Comparison of ENCODE assay signal across 27 mouse cellular contexts in the genomic region with DNA sequence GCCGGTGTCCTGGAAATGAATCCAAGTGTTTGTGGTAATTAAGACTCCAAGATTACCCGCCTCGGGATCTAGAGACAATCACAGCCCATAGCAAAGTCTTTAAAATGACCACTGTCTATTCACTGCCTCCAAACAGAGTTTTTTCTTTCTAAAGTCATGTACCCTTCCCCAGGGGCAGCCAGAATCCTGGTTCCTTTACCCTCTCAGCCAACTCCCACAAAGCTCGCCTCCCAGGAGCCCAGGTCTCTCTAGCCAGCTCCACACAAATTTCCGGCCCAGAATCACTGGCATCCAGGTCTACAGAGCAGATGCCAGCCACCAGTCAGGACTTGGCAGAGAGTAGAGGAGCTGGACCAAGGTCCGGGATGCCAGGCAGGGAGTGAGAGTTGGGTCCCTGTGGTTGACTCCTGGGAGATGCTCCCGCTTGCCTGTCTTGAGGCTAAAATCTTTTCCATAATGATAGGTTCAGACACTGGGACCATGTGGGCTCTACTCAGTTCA. TPM values are rescaled to one million over a fixed set of nuclear protein-coding genes. Genes with fewer than 3 reads are reported as not detected.
DNase-seq lines count a peak whose midpoint lies in the region; ATAC-seq and TF ChIP-seq lines count a peak whose summit lies in the region.
"Had no signal": no experiment of that assay in that cellular context is flagged by ENCODE, and none has a peak within 500 bp of the region (broad histone marks: within the 10 kb centered on the region; RNA-seq: fewer than 3 reads in every experiment).

No protein-coding gene starts in this region.

- WGBS in kidney, adult 2 months: 42% methylated on average over 7 of the region's 7 CpGs
- 42% methylated on average over 7 of the region's 7 CpGs for WGBS in limb, embryonic 10.5 days
- 39% methylated on average over 7 of the region's 7 CpGs for WGBS in neural tube, embryonic 15.5 days

- DNase-seq in kidney, adult 18-20 months: peak; percentile 44
- no peak for DNase-seq in kidney, postnatal 10 days
- DNase-seq in kidney, adult 2 months: peak; percentile 68
- peak; percentile 36 for DNase-seq in limb, embryonic 10.5 days (ENCODE audit: low spot score)
- no peak for DNase-seq in layer of hippocampus, adult 8-10 months (ENCODE audit: low spot score in 2 of 2)
- DNase-seq in spleen, postnatal 4 days (ENCODE audit: low spot score in 2 of 2): no peak
- DNase-seq in layer of hippocampus, postnatal 10 days (ENCODE audit: low spot score in 2 of 2): no peak
- DNase-seq: adrenal gland, postnatal 14 days; cerebellum, adult 8-10 months; gastrocnemius, postnatal 25 days; heart, adult 18-20 months; heart, postnatal 10 days; liver; lung, postnatal 4 days; thymus, adult 18-20 months; thymus, postnatal 36 days had no signal

- H3K27ac ChIP-seq in kidney, adult 2 months (ENCODE audit: insufficient read depth, low read depth, low read length): no peak overlapping the region
- H3K27ac ChIP-seq in limb, embryonic 10.5 days: no peak overlapping the region
- peak overlapping the region; percentile 81; the same call in 1 of the 2 replicates for H3K27ac ChIP-seq in neural tube, embryonic 15.5 days (replicated peaks)
- H3K27ac ChIP-seq: forebrain, embryonic 13.5 days; liver, embryonic 15.5 days; lung, embryonic 15.5 days; stomach, embryonic 15.5 days had no signal

- H3K27me3 ChIP-seq in kidney, adult 2 months (replicated peaks; ENCODE audit: control insufficient read depth, insufficient read depth, low read length): no peaks in the 10 kb centered on the region
- peaks cover 98% of the 10 kb centered on the region for H3K27me3 ChIP-seq in limb, embryonic 10.5 days (ENCODE audit: low read depth, poor library complexity, severe bottlenecking)
- peaks cover 62% of the 10 kb centered on the region for H3K27me3 ChIP-seq in neural tube, embryonic 15.5 days (replicated peaks)

- no peak for TF ChIP-seq CTCF in kidney, adult 2 months (conservative IDR thresholded peaks at IDR 0.05; ENCODE audit: insufficient read depth, insufficient read length, low read depth, low read length)

- no peak overlapping the region for H3K4me3 ChIP-seq in kidney, adult 2 months (ENCODE audit: insufficient read depth, low read depth, low read length)
- no peak overlapping the region for H3K4me3 ChIP-seq in limb, embryonic 10.5 days
- H3K4me3 ChIP-seq in neural tube, embryonic 15.5 days (replicated peaks): peak overlapping the region; percentile 43
- H3K4me3 ChIP-seq: forebrain, embryonic 13.5 days; heart, embryonic 12.5 days; liver, embryonic 15.5 days; lung, embryonic 15.5 days; myocyte; stomach, embryonic 15.5 days had no signal

- H3K4me2 ChIP-seq in neural tube, embryonic 15.5 days: peak overlapping the region; percentile 54
- H3K4me2 ChIP-seq: forebrain, embryonic 13.5 days; heart, embryonic 12.5 days; liver, embryonic 15.5 days; lung, embryonic 15.5 days; stomach, embryonic 15.5 days had no signal

- no peak for ATAC-seq in neural tube, embryonic 15.5 days (ENCODE audit: low FRiP score)
- ATAC-seq: CD4-positive, CD25-positive, alpha-beta regulatory T cell, adult 4 months; forebrain, embryonic 13.5 days; midbrain, embryonic 16.5 days had no signal

- H3K9me3 ChIP-seq in limb, embryonic 10.5 days (replicated peaks): no peaks in the 10 kb centered on the region
- no peaks in the 10 kb centered on the region for H3K9me3 ChIP-seq in neural tube, embryonic 15.5 days (replicated peaks)
- H3K9me3 ChIP-seq: forebrain, embryonic 13.5 days; heart, embryonic 12.5 days; liver, embryonic 15.5 days; lung, embryonic 15.5 days; stomach, embryonic 15.5 days had no signal

- H3K4me1 ChIP-seq in kidney, adult 2 months (ENCODE audit: control insufficient read depth, insufficient read depth, low read length): no peaks in the 10 kb centered on the region
- peaks cover 21% of the 10 kb centered on the region for H3K4me1 ChIP-seq in limb, embryonic 10.5 days
- H3K4me1 ChIP-seq in neural tube, embryonic 15.5 days: peaks cover 11% of the 10 kb centered on the region
- H3K4me1 ChIP-seq: liver, embryonic 15.5 days had no signal

- no peak for TF ChIP-seq POLR2A in kidney, adult 2 months (IDR thresholded peaks at IDR 0.05; ENCODE audit: low read depth, low read length)

- no peaks in the 10 kb centered on the region for H3K36me3 ChIP-seq in kidney, adult 2 months (ENCODE audit: control insufficient read depth, insufficient read depth, low read length)
- no peaks in the 10 kb centered on the region for H3K36me3 ChIP-seq in limb, embryonic 10.5 days
- H3K36me3 ChIP-seq in neural tube, embryonic 15.5 days: no peaks in the 10 kb centered on the region
- H3K36me3 ChIP-seq: heart, embryonic 12.5 days; liver, embryonic 15.5 days; lung, embryonic 15.5 days; stomach, embryonic 15.5 days had no signal

- H3K9ac ChIP-seq in neural tube, embryonic 15.5 days (replicated peaks): peak overlapping the region; percentile 52
- H3K9ac ChIP-seq: forebrain, embryonic 13.5 days; heart, embryonic 12.5 days; liver, embryonic 15.5 days; lung, embryonic 15.5 days; stomach, embryonic 15.5 days had no signal

RNA-seq across cellular contexts. Expression of gene Pax2, which starts 6.3 kb away (rescaled TPM):
- 25.8 and 29.7 TPM in 2 replicates for polyA plus RNA-seq in kidney, adult 2 months (2012; rRNA removed)
- polyA plus RNA-seq in limb, embryonic 10.5 days (2016; fragmentation: Nextera tagmentation; extraction: Ambion mirVana): 0.05 and 0.20 TPM in 2 replicates
- polyA plus RNA-seq in neural tube, embryonic 15.5 days (2015; fragmentation: Nextera tagmentation; extraction: Ambion mirVana): 16.5 and 20.5 TPM in 2 replicates
- total RNA-seq in layer of hippocampus, adult 8-10 months (2022): under 1 TPM in 2 of 4 experiments, not detected in 2; 0.30 to 0.36 TPM
- under 1 TPM; 0.20 to 0.37 TPM for total RNA-seq in layer of hippocampus, postnatal 10 days (2021)
- total RNA-seq: adrenal gland, postnatal 14 days; gastrocnemius, postnatal 25 days; heart, adult 18-20 months; heart, postnatal 10 days; megakaryocyte-erythroid progenitor cell, adult 5-6 weeks had no signal
- polyA plus RNA-seq: heart, embryonic 12.5 days; liver, embryonic 15.5 days; myocyte; spleen, adult 2 months; stomach, embryonic 15.5 days had no signal

Comparison
In these comparisons a context has a peak if more than half of its experiments do, and no peak if none do; other contexts are left out.
1. DNase-seq: peak in kidney, adult 18-20 months (single experiment), kidney, adult 2 months (single experiment) and limb, embryonic 10.5 days (single experiment); none in kidney, postnatal 10 days (single experiment), layer of hippocampus, adult 8-10 months (0 of 2), spleen, postnatal 4 days (0 of 2) and layer of hippocampus, postnatal 10 days (0 of 2).
2. RNA of gene Pax2, which starts 6.3 kb away (polyA plus RNA-seq): 25.8 to 29.7 TPM in kidney, adult 2 months and 16.5 to 20.5 TPM in neural tube, embryonic 15.5 days; 0.05 to 0.20 TPM in limb, embryonic 10.5 days; every median in the first group is over 10 times any median in the second.